Mouse (Mus musculus): ENCODE data around the gene Hoxc6. TPM values are rescaled to one million over a fixed set of nuclear protein-coding genes. Genes with fewer than 3 reads are reported as not detected.

Gene Hoxc6
- polyA plus RNA-seq, 1 experiment = not detected

- no peak for DNase-seq (ENCODE audit: extremely low spot score in 1 of 2, low spot score in 1 of 2)
Observed at GRCm38 (mm10) chr15:103034807-103035547, 36.9 kb downstream of the Hoxc6 start.

DNA sequence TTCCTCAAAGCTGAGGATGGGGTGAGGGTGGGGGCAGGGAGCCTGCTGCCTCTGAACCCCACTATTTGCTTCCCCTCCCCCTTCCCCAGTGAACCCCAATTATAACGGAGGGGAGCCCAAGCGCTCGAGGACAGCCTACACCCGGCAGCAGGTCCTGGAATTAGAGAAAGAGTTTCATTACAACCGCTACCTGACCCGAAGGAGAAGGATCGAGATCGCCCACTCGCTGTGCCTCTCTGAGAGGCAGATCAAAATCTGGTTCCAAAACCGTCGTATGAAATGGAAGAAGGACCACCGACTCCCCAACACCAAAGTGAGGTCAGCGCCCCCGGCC lies 37.5 kb downstream of the Hoxc6 start:
- DNase-seq (ENCODE audit: extremely low spot score in 1 of 2, low spot score in 1 of 2) = no peak

GRCm38 (mm10) chr15:103037579-103037978 lies 39.5 kb downstream of the Hoxc6 start:
- DNase-seq (ENCODE audit: extremely low spot score in 1 of 2, low spot score in 1 of 2) = no peak

DNA sequence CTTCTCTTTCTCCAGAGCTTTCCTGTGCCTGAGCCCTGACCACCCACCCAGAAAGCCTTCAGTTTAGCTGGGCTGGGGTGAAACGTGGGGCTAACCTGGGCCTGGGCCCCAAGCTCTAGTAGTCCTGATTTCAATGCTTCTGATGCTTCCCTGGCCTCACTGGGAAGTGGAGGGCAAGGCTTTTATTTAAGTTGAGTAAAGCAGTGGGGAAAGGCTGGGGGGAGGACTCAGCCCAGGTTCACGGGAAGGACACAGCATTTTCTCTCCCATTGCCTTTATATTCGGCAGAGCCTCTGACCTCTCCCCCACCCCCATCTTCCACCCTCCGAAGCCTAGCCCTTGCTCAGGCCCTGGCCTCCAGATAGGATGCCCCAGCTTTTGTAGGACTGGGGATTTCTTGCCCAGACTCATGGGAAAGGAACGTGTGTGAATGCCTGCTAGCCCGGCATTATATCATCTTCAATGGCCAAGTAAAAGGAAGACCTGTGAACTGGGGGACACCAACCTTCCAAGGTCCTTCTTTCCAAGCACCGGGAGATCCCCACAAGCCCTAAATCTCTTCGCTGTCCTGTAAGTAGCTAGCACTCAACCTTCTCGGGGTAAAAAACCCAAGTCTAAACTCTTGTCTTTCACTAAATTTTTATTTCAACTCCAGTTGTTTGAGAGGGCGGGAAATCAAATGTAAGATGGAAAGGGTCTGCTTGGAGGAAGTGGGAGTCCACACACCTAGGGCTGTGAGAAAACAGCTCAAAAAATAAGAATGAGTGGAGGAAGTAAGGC lies 40.8 kb downstream of the Hoxc6 start:
- DNase-seq (ENCODE audit: extremely low spot score in 1 of 2, low spot score in 1 of 2) = no peak

DNA sequence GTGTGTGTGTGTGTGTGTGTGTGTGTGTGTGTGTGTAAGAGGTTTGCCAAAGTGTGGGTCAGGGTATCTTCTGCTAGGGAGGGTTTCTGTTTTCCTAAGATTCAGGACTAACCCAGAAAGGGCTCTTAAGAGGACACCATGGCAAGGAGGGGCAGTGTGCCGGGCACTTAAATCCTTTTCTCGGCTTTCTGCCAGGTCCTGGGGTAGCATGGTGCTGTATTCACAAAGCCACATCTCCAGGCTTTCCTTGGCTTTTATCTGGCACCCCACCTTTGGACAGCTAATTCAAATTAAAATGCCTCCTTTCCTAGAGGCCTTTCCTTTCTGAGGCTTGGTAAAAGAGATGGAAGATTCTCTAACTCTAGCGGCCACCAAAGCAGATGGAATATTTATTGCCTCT lies 41.6 kb downstream of the Hoxc6 start:
- DNase-seq (ENCODE audit: extremely low spot score in 1 of 2, low spot score in 1 of 2) = no peak

DNA sequence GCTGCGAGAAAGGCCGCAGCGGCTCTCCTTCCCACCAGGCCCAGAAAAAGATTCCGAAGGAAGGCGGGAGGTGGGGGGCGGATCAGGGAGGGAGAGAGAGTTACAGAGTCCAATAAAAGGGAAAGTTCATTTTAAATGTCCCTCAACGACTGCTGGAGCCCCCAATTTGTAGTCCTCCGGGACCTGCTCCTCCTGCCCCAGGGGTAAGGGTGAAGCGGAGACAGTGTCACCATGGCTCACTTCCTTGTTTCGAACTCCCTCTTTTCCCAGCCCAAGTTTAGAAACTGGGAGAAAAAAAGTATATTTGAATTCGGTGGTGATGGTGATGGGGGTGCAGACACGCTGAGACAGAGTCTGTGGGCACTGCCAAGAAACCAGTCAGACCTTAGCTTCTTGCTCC lies 42.5 kb downstream of the Hoxc6 start:
- DNase-seq (ENCODE audit: extremely low spot score in 1 of 2, low spot score in 1 of 2) = no peak

GRCm38 (mm10) chr15:103041613-103042012 lies 43.6 kb downstream of the Hoxc6 start:
- DNase-seq (ENCODE audit: extremely low spot score in 1 of 2, low spot score in 1 of 2) = no peak

DNA sequence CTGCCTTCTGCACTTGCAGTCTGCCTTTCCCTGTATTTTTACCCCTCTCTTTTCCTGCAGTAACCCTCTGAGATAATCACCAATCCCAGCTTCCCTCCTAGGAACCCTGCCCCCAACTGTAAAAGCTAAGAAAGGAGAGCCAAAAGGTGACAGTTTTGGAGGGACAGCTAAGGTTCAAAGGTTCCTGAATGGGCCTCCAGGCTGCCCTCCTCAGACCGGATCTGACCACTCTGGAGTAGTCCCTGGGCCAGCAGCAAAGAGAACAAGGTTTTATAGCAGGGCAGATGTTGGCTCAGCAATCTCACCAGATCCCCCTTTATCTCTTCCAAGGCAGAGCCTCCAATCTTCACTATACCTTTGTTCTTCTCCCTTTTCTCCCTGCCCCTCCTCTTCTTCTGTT lies 44.2 kb downstream of the Hoxc6 start:
- no peak for DNase-seq (ENCODE audit: extremely low spot score in 1 of 2, low spot score in 1 of 2)

GRCm38 (mm10) chr15:103051670-103052069 lies 53.6 kb downstream of the Hoxc6 start:
- DNase-seq (ENCODE audit: extremely low spot score in 1 of 2, low spot score in 1 of 2) = no peak

DNA sequence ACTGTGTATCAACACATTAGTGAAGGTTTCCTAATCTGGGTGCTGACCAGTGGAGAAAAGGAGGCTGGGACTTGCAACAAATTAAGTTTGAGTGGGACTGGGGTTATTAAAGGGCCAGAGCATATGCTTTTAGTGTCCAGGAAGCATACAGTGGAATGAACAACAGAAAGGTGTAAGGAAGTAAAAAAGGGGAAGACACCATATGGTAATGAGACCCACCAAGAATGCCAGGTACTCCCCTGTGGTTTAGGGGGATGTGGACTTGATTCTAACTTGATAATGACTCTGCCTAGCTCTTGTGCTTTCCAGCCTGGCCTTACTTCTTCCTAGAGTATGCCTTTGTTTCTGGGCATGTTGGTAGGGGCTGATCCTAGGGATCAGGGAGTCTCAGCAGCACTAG lies 55.2 kb downstream of the Hoxc6 start:
- DNase-seq (ENCODE audit: extremely low spot score in 1 of 2, low spot score in 1 of 2) = no peak

GRCm38 (mm10) chr15:103056396-103056795 lies 58.3 kb downstream of the Hoxc6 start:
- DNase-seq (ENCODE audit: extremely low spot score in 1 of 2, low spot score in 1 of 2) = no peak

DNA sequence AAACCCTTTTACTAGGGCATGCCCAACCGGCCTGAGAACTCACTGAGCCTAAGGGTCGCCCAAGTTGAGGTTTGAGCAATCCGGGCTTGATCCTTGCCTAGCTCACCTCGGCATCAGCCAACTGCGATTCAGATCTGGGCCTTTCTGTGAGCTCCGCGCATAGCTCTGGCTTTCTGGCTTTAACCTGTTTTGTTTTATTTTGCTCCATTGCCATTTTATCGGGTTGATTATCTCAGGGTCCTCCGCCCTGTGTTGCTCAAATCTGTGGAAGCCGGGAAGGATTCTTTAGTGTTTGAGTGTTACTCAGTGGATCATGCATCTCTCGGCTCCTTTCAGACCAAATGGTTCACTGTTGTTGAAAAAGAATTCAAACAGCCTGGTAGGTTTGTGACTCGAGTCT lies 60.7 kb downstream of the Hoxc6 start:
- DNase-seq (ENCODE audit: extremely low spot score in 1 of 2, low spot score in 1 of 2) = no peak

GRCm38 (mm10) chr15:103059393-103059992 lies 61.4 kb downstream of the Hoxc6 start:
- DNase-seq (ENCODE audit: extremely low spot score in 1 of 2, low spot score in 1 of 2) = no peak

DNA sequence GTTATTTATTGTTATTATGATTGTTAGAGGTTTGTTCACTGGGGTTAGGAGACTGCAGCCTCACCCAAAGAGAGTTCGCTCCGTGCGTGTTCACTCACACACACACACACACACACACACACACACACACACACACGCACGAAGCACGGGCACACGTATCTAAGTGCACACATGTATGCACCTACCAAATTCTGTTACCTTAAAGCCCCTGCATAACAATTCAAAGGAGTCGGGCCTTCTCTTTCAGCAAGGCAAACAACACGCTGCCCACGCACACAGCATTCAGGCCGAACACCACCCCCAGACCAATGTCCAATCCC lies 61.9 kb downstream of the Hoxc6 start:
- no peak for DNase-seq (ENCODE audit: extremely low spot score in 1 of 2, low spot score in 1 of 2)

GRCm38 (mm10) chr15:103060341-103061130 lies 62.5 kb downstream of the Hoxc6 start:
- no peak for DNase-seq (ENCODE audit: extremely low spot score in 1 of 2, low spot score in 1 of 2)

DNA sequence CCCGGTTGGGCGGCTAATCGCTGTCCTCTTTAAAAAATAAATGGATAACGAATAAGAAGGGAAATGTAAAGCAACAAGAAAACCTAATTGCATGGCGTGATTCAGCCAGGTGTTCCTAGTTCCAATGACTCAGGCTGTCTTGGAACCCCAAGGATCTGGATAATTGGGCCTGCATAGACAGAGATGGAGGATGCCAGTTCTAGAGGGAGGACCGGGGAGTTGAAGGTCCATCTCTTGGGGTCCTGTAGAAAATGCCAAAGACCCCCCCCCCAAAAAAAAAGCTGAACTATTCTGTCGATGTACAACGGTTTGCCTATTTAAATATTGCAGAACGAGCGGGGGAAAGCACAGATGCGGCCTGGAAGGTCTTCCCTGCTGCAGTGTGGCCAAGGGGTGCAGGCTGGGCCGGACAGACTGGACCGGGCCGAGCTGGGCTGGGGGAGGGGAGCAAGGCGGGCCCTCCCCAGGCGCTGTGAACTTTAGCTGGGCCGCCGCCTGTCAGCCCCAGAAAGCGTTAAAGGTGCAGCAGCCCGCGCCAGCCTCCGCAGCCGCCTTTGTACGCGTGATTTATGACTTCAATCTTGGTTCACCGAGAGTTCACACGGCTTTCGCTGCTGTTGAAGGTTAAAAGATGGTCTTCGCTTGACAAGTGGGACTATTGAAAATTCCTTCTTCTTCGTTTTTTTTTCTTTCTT lies 63.2 kb downstream of the Hoxc6 start:
- DNase-seq (ENCODE audit: extremely low spot score in 1 of 2, low spot score in 1 of 2) = no peak

Other genes with a start within 250 kb of the Hoxc6 start
- gene Hoxc13, start 77.2 kb upstream of the Hoxc6 start, polyA plus RNA-seq (2012; rRNA removed) = not detected in 2 replicates
- gene Hoxc12, start 61.5 kb upstream of the Hoxc6 start, polyA plus RNA-seq (2012; rRNA removed) = not detected in 2 replicates
- gene Hoxc11, start 43.8 kb upstream of the Hoxc6 start, polyA plus RNA-seq (2012; rRNA removed) = not detected in 2 replicates
- not detected in 2 replicates for gene Hoxc10, start 31.5 kb upstream of the Hoxc6 start, polyA plus RNA-seq (2012; rRNA removed)
- not detected in 2 replicates for gene Hoxc5, start 30.8 kb upstream of the Hoxc6 start, polyA plus RNA-seq (2012; rRNA removed)
- gene Hoxc9, start 21.8 kb upstream of the Hoxc6 start, polyA plus RNA-seq (2012; rRNA removed) = not detected in 2 replicates
- not detected in 2 replicates for gene Hoxc8, start 7.7 kb upstream of the Hoxc6 start, polyA plus RNA-seq (2012; rRNA removed)
- gene Hoxc4, start 20.7 kb downstream of the Hoxc6 start, polyA plus RNA-seq (2012; rRNA removed) = 0.06 TPM in 1 of 2 replicates, not detected in the other
- 16.1 and 16.3 TPM in 2 replicates for gene Smug1, start 168.8 kb downstream of the Hoxc6 start, polyA plus RNA-seq (2012; rRNA removed)
- 70.1 and 79.9 TPM in 2 replicates for gene Cbx5, start 241.6 kb downstream of the Hoxc6 start, polyA plus RNA-seq (2012; rRNA removed)
- gene Hnrnpa1, start 242.2 kb downstream of the Hoxc6 start, polyA plus RNA-seq (2012; rRNA removed) = 360 and 407 TPM in 2 replicates